Comparison of ENCODE assay signal across 18 mouse cellular contexts in genomic region chr2:75607958-75608357, GRCm38 (mm10). TPM values are rescaled to one million over a fixed set of nuclear protein-coding genes. Genes with fewer than 3 reads are reported as not detected.
A peak's percentile ranks its signal among the peaks of the same experiment; 100 is the strongest.
DNase-seq lines count a peak whose midpoint lies in the region; ATAC-seq and TF ChIP-seq lines count a peak whose summit lies in the region.
"Had no signal": no experiment of that assay in that cellular context is flagged by ENCODE, and none has a peak within 500 bp of the region (broad histone marks: within the 10 kb centered on the region; RNA-seq: fewer than 3 reads in every experiment).

No protein-coding gene starts in this region.

- ATAC-seq in limb, embryonic 11.5 days (ENCODE audit: insufficient number of reproducible peaks, low FRiP score, low TSS enrichment, low read depth), result no peak
- ATAC-seq in megakaryocyte-erythroid progenitor cell, adult 5-6 weeks (replicated peaks; ENCODE audit: low FRiP score, low TSS enrichment, poor library complexity, severe bottlenecking), result no peak
- ATAC-seq: forebrain, embryonic 13.5 days had no signal

- peak overlapping the region; percentile 64 for H3K4me3 ChIP-seq in gastrocnemius, adult 2 months
- H3K4me3 ChIP-seq in C2C12 (ENCODE audit: insufficient read depth, poor library complexity, severe bottlenecking), result no peak overlapping the region
- no peak overlapping the region for H3K4me3 ChIP-seq in limb, embryonic 11.5 days (ENCODE audit: low read depth, low read length)
- no peak overlapping the region for H3K4me3 ChIP-seq in cerebellum, adult 2 months (replicated peaks; ENCODE audit: insufficient read depth, low read depth, low read length)
- H3K4me3 ChIP-seq: forebrain, embryonic 13.5 days; heart, adult 2 months; hindbrain, embryonic 15.5 days; liver, embryonic 13.5 days; midbrain, embryonic 12.5 days had no signal

- no peaks in the 10 kb centered on the region for H3K79me3 ChIP-seq in C2C12 (ENCODE audit: low read depth)

- no peaks in the 10 kb centered on the region for H3K79me2 ChIP-seq in C2C12 (ENCODE audit: control insufficient read depth, insufficient read depth)

- intact Hi-C loops in gastrocnemius, adult 2 months (cut with DNase I), result loop anchor here (5.0 kb wide), 2 partner anchors 49 to 234 kb away; partner anchors contain the start of gene Hnrnpa3

- TF ChIP-seq CTCF in gastrocnemius, adult 2 months (IDR thresholded peaks at IDR 0.05), result no peak
- no peak for TF ChIP-seq CTCF in C2C12 (IDR thresholded peaks at IDR 0.05; ENCODE audit: control insufficient read depth, insufficient read depth, insufficient read length)
- no peak for TF ChIP-seq CTCF in cerebellum, adult 2 months (IDR thresholded peaks at IDR 0.05; ENCODE audit: borderline replicate concordance, insufficient read depth, low read depth, low read length)

- no peaks in the 10 kb centered on the region for H3K9me3 ChIP-seq in limb, embryonic 11.5 days (ENCODE audit: control insufficient read depth, low read length)
- H3K9me3 ChIP-seq: forebrain, embryonic 13.5 days; hindbrain, embryonic 15.5 days; liver, embryonic 13.5 days; midbrain, embryonic 12.5 days had no signal

- H3K36me3 ChIP-seq in C2C12 (ENCODE audit: control insufficient read depth, insufficient read depth), result no peaks in the 10 kb centered on the region
- no peaks in the 10 kb centered on the region for H3K36me3 ChIP-seq in limb, embryonic 11.5 days (ENCODE audit: control insufficient read depth, insufficient read depth, low read length)
- H3K36me3 ChIP-seq: hindbrain, embryonic 15.5 days; liver, embryonic 13.5 days; midbrain, embryonic 12.5 days had no signal

- peak overlapping the region; percentile 22 for H3ac ChIP-seq in C2C12 (ENCODE audit: control insufficient read depth, insufficient read length, low read depth)

- 0 out of 2 replicates have a peak overlapping the region, but pooled peaks have one; percentile 11 for H3K4me2 ChIP-seq in limb, embryonic 11.5 days (ENCODE audit: low read depth, severe bottlenecking)
- H3K4me2 ChIP-seq: hindbrain, embryonic 15.5 days; liver, embryonic 13.5 days; midbrain, embryonic 12.5 days had no signal

- TF ChIP-seq POLR2A in cerebellum, adult 2 months (IDR thresholded peaks at IDR 0.05; ENCODE audit: borderline replicate concordance, insufficient read depth, low read length), result no peak

- peaks cover 34% of the 10 kb centered on the region for H3K4me1 ChIP-seq in limb, embryonic 11.5 days (ENCODE audit: control insufficient read depth, insufficient read depth, low read length)
- no peaks in the 10 kb centered on the region for H3K4me1 ChIP-seq in cerebellum, adult 2 months (ENCODE audit: control insufficient read depth, insufficient read depth, low read length)

- H3K27me3 ChIP-seq in C2C12 (ENCODE audit: control insufficient read depth, insufficient read depth, insufficient read length), result no peaks in the 10 kb centered on the region
- H3K27me3 ChIP-seq in limb, embryonic 11.5 days (ENCODE audit: control insufficient read depth, insufficient read depth, low read length), result no peaks in the 10 kb centered on the region
- H3K27me3 ChIP-seq in cerebellum, adult 2 months (ENCODE audit: control insufficient read depth, insufficient read depth, low read length), result no peaks in the 10 kb centered on the region

- WGBS in limb, embryonic 11.5 days, result 24% methylated on average over 10 of the region's 10 CpGs
- 88% methylated on average over 10 of the region's 10 CpGs for whole genome bisulfite sequencing in cerebellum, adult 2 months

- no peak overlapping the region; the same call in 1 of the 2 replicates for H3K9ac ChIP-seq in limb, embryonic 11.5 days (ENCODE audit: low read length)
- H3K9ac ChIP-seq: forebrain, embryonic 13.5 days; hindbrain, embryonic 15.5 days; liver, embryonic 13.5 days; midbrain, embryonic 12.5 days had no signal

- no peak overlapping the region for H3K27ac ChIP-seq in gastrocnemius, adult 2 months
- no peak overlapping the region; the same call in 1 of the 2 replicates for H3K27ac ChIP-seq in limb, embryonic 11.5 days (replicated peaks; ENCODE audit: low read depth, low read length)
- H3K27ac ChIP-seq in cerebellum, adult 2 months (ENCODE audit: insufficient read depth, low read length), result no peak overlapping the region
- H3K27ac ChIP-seq: forebrain, embryonic 13.5 days; heart, adult 2 months; hindbrain, embryonic 15.5 days; liver, embryonic 13.5 days; midbrain, embryonic 12.5 days had no signal

- DNase-seq in gastrocnemius, adult 2 months, result no peak
- no peak for DNase-seq in gastrocnemius, postnatal 25 days
- peak; percentile 57 for DNase-seq in kidney, adult 9 months
- peak; percentile 52 for DNase-seq in limb, embryonic 11.5 days (ENCODE audit: low spot score)
- no peak for DNase-seq in left cerebral cortex, adult 18-20 months (ENCODE audit: low spot score in 2 of 2)
- DNase-seq in cerebellum, adult 2 months, result no peak
- DNase-seq: cerebellum, adult 9-11 months; embryo, embryonic 11 days; heart, adult 2 months; heart, postnatal 10 days; layer of hippocampus, postnatal 36 days; liver, embryonic 13.5 days; spleen, adult 18-20 months had no signal

TF ChIP-seq in C2C12, 6 proteins besides CTCF, POLR2A, EP300 and RAD21:
- TF ChIP-seq CEBPB (IDR thresholded peaks at IDR 0.05; ENCODE audit: low read depth), result no peak
- no peak for TF ChIP-seq MYOD1 (IDR thresholded peaks at IDR 0.05; ENCODE audit: control insufficient read depth, insufficient read length, low read depth)
- TF ChIP-seq MAX (IDR thresholded peaks at IDR 0.05), result no peak
- no peak for TF ChIP-seq FOSL1 (IDR thresholded peaks at IDR 0.05; ENCODE audit: insufficient read depth, low read length, poor library complexity, severe bottlenecking)
- no peak for TF ChIP-seq USF1 (IDR thresholded peaks at IDR 0.05; ENCODE audit: low read depth)
- no peak for TF ChIP-seq MYOG (IDR thresholded peaks at IDR 0.05; ENCODE audit: control insufficient read depth, extremely low read depth, insufficient read length)

RNA-seq across cellular contexts. Expression of gene Hnrnpa3, which starts 51.1 kb away (rescaled TPM):
- total RNA-seq in gastrocnemius, adult 2 months (2021), result 100 to 1,000 TPM; 123 to 144 TPM
- total RNA-seq in gastrocnemius, postnatal 25 days (2021), result 100 to 1,000 TPM; 108 to 125 TPM
- 341 TPM for polyA plus RNA-seq in C2C12 (2012; fragmentation: generic; extraction: Trizol)
- 326 and 364 TPM in 2 replicates for polyA plus RNA-seq in limb, embryonic 11.5 days (2014; fragmentation: Nextera tagmentation; extraction: Ambion mirVana)
- total RNA-seq in megakaryocyte-erythroid progenitor cell, adult 5-6 weeks (2014; fragmentation: Nextera tagmentation), result 791 and 833 TPM in 2 replicates
- 389 and 460 TPM in 2 replicates for total RNA-seq in megakaryocyte-erythroid progenitor cell, adult 5-6 weeks (2017)
- total RNA-seq in left cerebral cortex, adult 18-20 months (2021), result 100 to 1,000 TPM; 268 to 300 TPM
- polyA plus RNA-seq in cerebellum, adult 2 months (2012; rRNA removed), result 252 and 264 TPM in 2 replicates

Comparison
In these comparisons a context has a peak if more than half of its experiments do, and no peak if none do; other contexts are left out.
1. DNase-seq: peak in kidney, adult 9 months (single experiment) and limb, embryonic 11.5 days (single experiment); none in gastrocnemius, adult 2 months (single experiment), gastrocnemius, postnatal 25 days (single experiment), left cerebral cortex, adult 18-20 months (0 of 2) and cerebellum, adult 2 months (0 of 2).